Mouse (Mus musculus) thymus, adult 2 months (tissue): Measurements from ENCODE around the gene Phf2. TPM values are rescaled to one million over a fixed set of nuclear protein-coding genes. Genes with fewer than 3 reads are reported as not detected.

Experiments
- DNase-seq: peaks from one replicate; pipeline ENCODE4 v3.0.0; 2021
- H3K27ac ChIP-seq: fragments of 200-500 bp; 2 replicates; pipeline ENCODE4 v1.5.1; 2012; ENCODE audit warnings: low read length, control low read depth; ENCODE audit not compliant: control insufficient read depth, insufficient read depth
- H3K27me3 ChIP-seq: fragments of 200-500 bp; 2 replicates; pipeline ENCODE4 v1.6.1; 2012; ENCODE audit warnings: mild to moderate bottlenecking, low read length, moderate library complexity, mixed read lengths; ENCODE audit not compliant: control insufficient read depth, insufficient read depth
- H3K36me3 ChIP-seq: fragments of 200-500 bp; 2 replicates; pipeline ENCODE4 v1.6.1; 2012; ENCODE audit warnings: mild to moderate bottlenecking, low read length, moderate library complexity; ENCODE audit not compliant: control insufficient read depth, insufficient read depth
- H3K4me1 ChIP-seq: fragments of 200-500 bp; replicated peaks from 2 replicates; pipeline ENCODE4 v1.6.1; 2012; ENCODE audit warnings: low read length; ENCODE audit not compliant: control insufficient read depth, insufficient read depth
- H3K4me3 ChIP-seq: fragments of 200-500 bp; 2 replicates; pipeline ENCODE4 v1.5.1; 2012; ENCODE audit warnings: mild to moderate bottlenecking, low read length, control low read depth, moderate library complexity; ENCODE audit not compliant: control insufficient read depth, insufficient read depth
- CTCF ChIP-seq: fragments of 200-500 bp; IDR thresholded peaks from 2 replicates; pipeline ENCODE4 v1.5.1; 2012; ENCODE audit warnings: mild to moderate bottlenecking, control low read depth, low read length, moderate library complexity, borderline replicate concordance; ENCODE audit not compliant: control insufficient read depth, poor library complexity, insufficient read depth; ENCODE audit errors: extremely low read depth
- POLR2A ChIP-seq: fragments of 200-500 bp; IDR thresholded peaks from 2 replicates; pipeline ENCODE4 v1.6.1; 2012; ENCODE audit warnings: mild to moderate bottlenecking, low read length, control low read depth, moderate library complexity; ENCODE audit not compliant: control insufficient read depth, poor library complexity, insufficient read depth; ENCODE audit errors: extremely low read depth
- WGBS: fragments of 180-500 bp; shearing (Covaris S2); methylation state at CpG from one replicate; pipeline ENCODE4 v1.1.7; 2018; 5-methylcytosine and 5-hydroxymethylcytosine counted together
- polyA plus RNA-seq: library from polyadenylated mRNA; depleted of rRNA; stranded (reverse); fragments of >200 nt; gene quantifications from 2 replicates; pipeline ENCODE4 v1.2.3, GENCODE M21; 2012; rRNA removed

Phf2 gene
- polyA plus RNA-seq = 74.4 and 102 TPM in 2 replicates

DNA sequence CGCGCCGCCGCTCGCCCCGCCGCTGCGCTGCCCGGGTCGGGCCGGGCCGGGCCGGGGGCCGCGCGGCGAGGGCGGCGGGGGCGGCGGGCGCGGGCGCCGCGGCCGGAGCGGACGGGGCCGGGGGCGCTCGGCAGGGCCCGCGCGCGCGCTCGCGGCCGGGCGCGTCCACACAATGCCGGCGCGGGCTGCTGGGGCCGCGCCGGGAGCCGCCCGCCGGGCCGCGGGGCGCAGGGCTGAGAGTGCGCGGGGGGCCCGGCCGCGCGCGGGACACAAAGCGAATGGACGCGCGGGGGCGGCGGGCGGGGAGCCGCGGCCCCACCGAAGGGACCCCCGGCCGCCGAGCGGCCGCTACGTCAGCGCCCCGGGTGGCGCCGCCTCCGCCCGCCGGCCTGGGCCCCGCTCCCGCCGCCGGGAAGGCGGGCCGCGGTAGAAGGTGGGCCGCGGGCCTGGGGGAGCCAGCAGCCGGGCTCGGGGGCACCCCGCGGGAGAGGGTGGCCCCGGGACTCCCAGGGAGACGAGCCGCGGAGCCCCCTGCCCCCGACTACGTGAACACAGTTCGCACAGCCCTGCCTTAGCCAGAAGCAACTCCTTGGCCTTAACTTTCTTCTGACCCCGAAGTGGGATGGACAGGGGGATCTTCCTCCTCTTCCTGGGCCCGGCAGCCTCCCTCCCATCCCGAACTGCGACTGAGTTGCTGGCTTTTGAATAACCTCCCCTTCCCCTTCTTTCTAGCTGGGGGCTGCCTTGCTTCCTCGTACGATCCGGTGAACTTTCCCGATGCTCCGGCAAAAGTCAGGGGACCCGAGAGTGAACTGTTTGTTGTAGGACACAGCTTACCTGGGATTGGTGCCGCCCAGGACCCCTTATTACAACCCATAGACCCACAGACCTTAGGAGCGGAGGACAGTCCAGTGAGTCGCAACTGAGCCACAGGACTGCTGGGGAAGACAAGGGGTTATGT is at the start of gene Phf2:
Gene Phf2 (minus strand): TSS at position 349 of the 961 bp plus-strand sequence.
- no peak for DNase-seq
- 9% methylated on average over 114 of the region's 117 CpGs for WGBS
- Histone ChIP-seq H3K4me1 (peaks cover 46% of the 10 kb centered on the region), H3K27ac (peak within 1 kb of the TSS; percentile 95), H3K4me3 (peak within 1 kb of the TSS; percentile 80), H3K27me3 (no peaks in the 10 kb centered on the region), H3K36me3 (peaks cover 8% of the 10 kb centered on the region; the same call in 1 of the 2 replicates)
- TF ChIP-seq CTCF (no peak), POLR2A (no peak)

DNA sequence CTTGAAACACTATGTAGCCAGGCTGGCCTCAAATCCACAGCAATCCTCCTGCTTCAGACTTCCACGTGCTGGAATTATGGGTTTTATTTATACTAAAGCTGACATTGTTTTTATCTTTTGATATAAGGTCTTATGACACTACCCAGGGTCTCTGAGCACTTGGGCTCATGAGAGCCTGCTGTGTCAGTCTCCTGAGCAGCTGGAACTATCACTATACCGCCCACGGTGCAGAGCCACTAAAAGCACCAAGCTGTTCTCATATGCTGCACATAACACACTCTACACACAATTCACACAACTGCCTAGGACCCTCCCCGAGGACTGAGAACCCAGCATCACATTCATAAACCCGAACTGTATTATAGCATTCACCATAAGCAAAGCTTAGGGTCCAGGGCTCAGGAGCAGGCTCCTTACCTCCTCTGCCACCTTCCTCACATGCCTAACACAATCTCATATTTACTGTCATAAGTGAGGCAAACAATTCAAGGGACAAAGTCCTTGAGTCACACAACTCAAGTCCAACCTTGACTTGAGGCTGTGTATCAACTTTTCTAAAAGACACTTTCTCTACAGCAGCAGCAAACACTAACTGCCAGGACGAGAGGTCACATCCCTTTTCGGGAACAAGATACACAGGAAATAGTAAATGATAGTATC is 49.0 kb upstream of the Phf2 start:
- 88% methylated on average over 7 of the region's 7 CpGs for WGBS
- no peak for DNase-seq
- Histone ChIP-seq H3K27me3 (no peaks in the 10 kb centered on the region), H3K36me3 (peaks cover 56% of the 10 kb centered on the region), H3K4me3 (no peak overlapping the region), H3K4me1 (no peaks in the 10 kb centered on the region), H3K27ac (peak overlapping the region; percentile 26; the same call in 1 of the 2 replicates)
- TF ChIP-seq CTCF (no peak), POLR2A (no peak)

DNA sequence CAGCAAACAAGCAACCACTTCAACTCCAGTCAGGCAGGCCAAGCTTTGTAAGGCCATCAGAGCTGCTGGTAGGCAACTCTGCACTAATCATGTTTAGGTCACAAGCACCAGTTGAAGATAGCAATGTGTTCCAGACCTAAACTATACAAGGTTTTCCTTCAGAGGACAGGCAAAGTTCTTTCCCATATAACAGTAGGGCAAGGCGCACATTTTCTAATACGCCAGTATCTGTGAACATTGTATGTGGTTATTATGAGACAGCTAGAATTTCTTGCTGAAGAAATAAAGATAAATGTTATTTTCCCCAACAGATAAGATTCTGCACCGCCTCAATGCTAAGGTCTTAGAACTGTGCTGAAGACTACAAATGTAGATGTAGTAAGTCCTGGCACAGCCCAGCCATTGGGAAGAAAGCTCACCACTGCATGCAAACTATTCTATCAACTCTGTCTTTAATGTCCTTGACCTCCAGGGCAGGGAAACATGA is 46.2 kb upstream of the Phf2 start:
- WGBS = over 99% methylated on average over 3 of the region's 3 CpGs
- H3K4me1 ChIP-seq = no peaks in the 10 kb centered on the region
- H3K27ac ChIP-seq = no peak overlapping the region
- H3K4me3 ChIP-seq = no peak overlapping the region
- H3K36me3 ChIP-seq = peaks cover 81% of the 10 kb centered on the region
- DNase-seq = no peak
- TF ChIP-seq POLR2A = no peak
- no peak for TF ChIP-seq CTCF
- H3K27me3 ChIP-seq = no peaks in the 10 kb centered on the region

DNA sequence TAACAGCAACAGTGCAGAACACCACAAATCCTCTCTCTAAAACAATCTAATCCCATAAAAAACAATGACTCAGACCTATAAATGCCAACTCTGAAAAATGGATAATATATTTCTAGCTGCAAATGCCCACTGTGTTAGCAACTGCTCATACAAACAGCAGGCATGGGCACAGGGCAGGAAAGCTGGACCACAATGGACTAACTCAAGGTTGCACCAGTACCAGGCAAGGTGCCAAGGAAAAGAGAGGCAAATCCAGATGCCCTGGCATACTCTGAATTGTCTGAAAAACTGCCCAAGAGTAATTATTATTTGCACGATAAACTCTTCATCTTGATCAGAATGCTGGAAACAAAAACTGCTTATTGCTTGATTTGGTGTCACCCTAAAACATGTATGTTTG is 42.8 kb upstream of the Phf2 start:
- Histone ChIP-seq H3K27ac (no peak overlapping the region), H3K4me3 (no peak overlapping the region), H3K27me3 (no peaks in the 10 kb centered on the region), H3K4me1 (no peaks in the 10 kb centered on the region), H3K36me3 (peaks cover 80% of the 10 kb centered on the region)
- TF ChIP-seq CTCF (no peak), POLR2A (no peak)
- 98% methylated on average over 1 of the region's 1 CpGs for WGBS
- DNase-seq = no peak

- no peak for TF ChIP-seq POLR2A
- peaks cover 86% of the 10 kb centered on the region for H3K36me3 ChIP-seq
These were observed 42.2 kb upstream of the Phf2 start for GRCm38 (mm10) chr13:48913141-48913540.

DNA sequence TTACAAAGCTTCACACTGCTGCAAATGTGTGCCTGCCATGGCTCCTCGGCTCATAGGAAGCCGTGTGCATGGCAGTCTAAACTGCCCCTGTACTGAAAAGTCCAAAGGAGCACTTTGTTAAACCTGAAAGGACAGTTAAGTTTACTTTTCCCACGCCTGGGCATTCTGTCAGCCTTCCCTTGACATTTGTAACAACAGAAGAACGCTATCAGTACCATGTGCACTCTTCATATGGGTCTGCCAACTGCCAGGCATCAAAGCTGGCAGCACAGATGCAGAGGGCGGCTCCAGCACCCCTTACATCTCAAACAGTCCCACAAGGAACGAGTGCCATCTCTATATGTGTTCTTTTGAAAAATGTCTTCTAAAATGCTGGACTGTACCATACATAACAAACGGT is 40.5 kb upstream of the Phf2 start:
- Histone ChIP-seq H3K27ac (no peak overlapping the region), H3K36me3 (peaks cover 81% of the 10 kb centered on the region), H3K4me1 (no peaks in the 10 kb centered on the region), H3K4me3 (no peak overlapping the region), H3K27me3 (no peaks in the 10 kb centered on the region)
- WGBS = 96% methylated on average over 7 of the region's 7 CpGs
- DNase-seq = no peak
- TF ChIP-seq POLR2A (no peak), CTCF (no peak)

More at GRCm38 (mm10) chr13:48913141-48913540, 42.2 kb upstream of the Phf2 start:
- H3K4me1 ChIP-seq = no peaks in the 10 kb centered on the region
- no peak overlapping the region for H3K4me3 ChIP-seq
- H3K27me3 ChIP-seq = no peaks in the 10 kb centered on the region
- DNase-seq = no peak
- 94% methylated on average over 3 of the region's 3 CpGs for WGBS
- H3K27ac ChIP-seq = no peak overlapping the region
